Mouse (Mus musculus) MEL (cell line): ENCODE data around the gene Lrrfip1. TPM values are rescaled to one million over a fixed set of nuclear protein-coding genes. Genes with fewer than 3 reads are reported as not detected.

ENCODE experiments used
- DNase-seq: peaks from one replicate; pipeline ENCODE4 v3.0.0; 2011; ENCODE audit warnings: low read depth, low spot score
- H3K27ac ChIP-seq: 2 replicates; pipeline ENCODE4 v1.5.1; 2012; ENCODE audit warnings: low read depth, mild to moderate bottlenecking, control low read depth, low read length, moderate library complexity; ENCODE audit not compliant: control insufficient read depth
- H3K27me3 ChIP-seq, 2 experiments: fragments of 150-350 bp in 1 of 2; sonication (generic) in 1 of 2; 2 replicates each; pipeline ENCODE4 v1.6.1; 2012; ENCODE audit warnings: low read length in 2 of 2, mild to moderate bottlenecking in 2 of 2, improper control_type of control experiment in 1 of 2, moderate library complexity in 1 of 2; ENCODE audit not compliant: insufficient read depth in 2 of 2, control insufficient read depth in 1 of 2
- H3K36me3 ChIP-seq, 2 experiments: 2 replicates each; pipeline ENCODE4 v1.6.1; 2012 to 2014; ENCODE audit warnings: low read length in 2 of 2, improper control_type of control experiment in 1 of 2, inconsistent platforms in 1 of 2, mild to moderate bottlenecking in 1 of 2; ENCODE audit not compliant: insufficient read depth in 2 of 2, control insufficient read depth in 1 of 2
- H3K4me1 ChIP-seq, 2 experiments: fragments of 150-350 bp in 1 of 2; sonication (generic) in 1 of 2; 2 replicates each; pipeline ENCODE4 v1.6.1; 2012; ENCODE audit warnings: low read length in 2 of 2, improper control_type of control experiment in 1 of 2, mild to moderate bottlenecking in 1 of 2; ENCODE audit not compliant: insufficient read depth in 2 of 2, control insufficient read depth in 1 of 2
- H3K4me3 ChIP-seq, 2 experiments: fragments of 150-350 bp in 1 of 2; sonication (generic) in 1 of 2; 2 replicates each; pipeline ENCODE4 v1.5.1; 2012; ENCODE audit warnings: low read depth in 2 of 2, low read length in 2 of 2, mild to moderate bottlenecking in 2 of 2, moderate library complexity in 2 of 2, control low read depth in 1 of 2, improper control_type of control experiment in 1 of 2; ENCODE audit not compliant: control insufficient read depth in 1 of 2, insufficient read depth in 1 of 2
- H3K79me2 ChIP-seq: 2 replicates; pipeline ENCODE4 v1.6.1; 2012; ENCODE audit warnings: mild to moderate bottlenecking, low read length, moderate library complexity; ENCODE audit not compliant: control insufficient read depth, poor library complexity, insufficient read depth
- H3K9ac ChIP-seq: 2 replicates; pipeline ENCODE4 v1.6.1; 2012; ENCODE audit warnings: low read depth, mild to moderate bottlenecking, control low read depth, low read length, moderate library complexity; ENCODE audit not compliant: control insufficient read depth, poor library complexity, severe bottlenecking
- H3K9me3 ChIP-seq: fragments of 150-350 bp; sonication (generic); replicated peaks from 2 replicates; pipeline ENCODE4 v1.6.1; 2012; ENCODE audit warnings: mild to moderate bottlenecking, low read length, improper control_type of control experiment, moderate library complexity; ENCODE audit not compliant: insufficient read depth
- BHLHE40 ChIP-seq: IDR thresholded peaks from 2 replicates; pipeline ENCODE4 v1.6.1; 2012; ENCODE audit warnings: low read depth, mild to moderate bottlenecking, inconsistent platforms, low read length, improper control_type of control experiment, borderline replicate concordance
- CHD2 ChIP-seq: IDR thresholded peaks from 2 replicates; pipeline ENCODE4 v1.6.1; 2011; ENCODE audit warnings: low read length, improper control_type of control experiment
- CTCF ChIP-seq, 3 experiments: IDR thresholded peaks in 2 of 3; conservative IDR thresholded peaks in 1 of 3; 2 replicates each; pipeline ENCODE4 v1.5.1; 2011 to 2012; ENCODE audit warnings: low read length in 3 of 3, low read depth in 2 of 3, mild to moderate bottlenecking in 2 of 3, improper control_type of control experiment in 1 of 3, inconsistent platforms in 1 of 3, mixed read lengths in 1 of 3, moderate library complexity in 1 of 3; ENCODE audit not compliant: control insufficient read depth in 1 of 3, insufficient read depth in 1 of 3, poor library complexity in 1 of 3, severe bottlenecking in 1 of 3
- E2F4 ChIP-seq: IDR thresholded peaks from 2 replicates; pipeline ENCODE4 v1.6.1; 2011; ENCODE audit warnings: low read depth, low read length, improper control_type of control experiment, borderline replicate concordance
- ELF1 ChIP-seq: IDR thresholded peaks from 2 replicates; pipeline ENCODE4 v1.6.1; 2014; ENCODE audit warnings: low read depth, mild to moderate bottlenecking, inconsistent platforms, low read length, improper control_type of control experiment, moderate library complexity
- ETS1 ChIP-seq: IDR thresholded peaks from 2 replicates; pipeline ENCODE4 v1.6.1; 2012; ENCODE audit warnings: low read depth, mild to moderate bottlenecking, inconsistent platforms, low read length, improper control_type of control experiment, moderate library complexity
- GABPA ChIP-seq: IDR thresholded peaks from 2 replicates; pipeline ENCODE4 v1.6.1; 2012; ENCODE audit warnings: low read depth, mild to moderate bottlenecking, inconsistent platforms, low read length, improper control_type of control experiment, moderate library complexity
- GATA1 ChIP-seq: IDR thresholded peaks from 2 replicates; pipeline ENCODE4 v1.6.1; 2011; ENCODE audit warnings: low read depth, low read length, improper control_type of control experiment
- JUND ChIP-seq: IDR thresholded peaks from 2 replicates; pipeline ENCODE4 v1.6.1; 2011; ENCODE audit warnings: low read depth, mild to moderate bottlenecking, improper control_type of control experiment, low read length
- KAT2A ChIP-seq: conservative IDR thresholded peaks from 2 replicates; pipeline ENCODE4 v1.6.1; 2012; ENCODE audit warnings: low read depth, low read length, improper control_type of control experiment, inconsistent platforms
- MAFK ChIP-seq: IDR thresholded peaks from 2 replicates; pipeline ENCODE4 v1.6.1; 2011; ENCODE audit warnings: low read depth, mild to moderate bottlenecking, low read length, improper control_type of control experiment, borderline replicate concordance
- MAX ChIP-seq: IDR thresholded peaks from 2 replicates; pipeline ENCODE4 v1.6.1; 2011; ENCODE audit warnings: low read length, improper control_type of control experiment
- MAZ ChIP-seq: IDR thresholded peaks from 2 replicates; pipeline ENCODE4 v1.6.1; 2012; ENCODE audit warnings: low read depth, mild to moderate bottlenecking, inconsistent platforms, low read length, improper control_type of control experiment
- MEF2A ChIP-seq: IDR thresholded peaks from 2 replicates; pipeline ENCODE4 v1.6.1; 2014; ENCODE audit warnings: low read depth, mild to moderate bottlenecking, inconsistent platforms, low read length, improper control_type of control experiment; ENCODE audit not compliant: poor library complexity, insufficient replicate concordance, severe bottlenecking; ENCODE audit errors: extremely low read depth
- MXI1 ChIP-seq: IDR thresholded peaks from 2 replicates; pipeline ENCODE4 v1.6.1; 2011; ENCODE audit warnings: mild to moderate bottlenecking, low read depth, low read length, improper control_type of control experiment
- MYB ChIP-seq: IDR thresholded peaks from 2 replicates; pipeline ENCODE4 v1.6.1; 2011; ENCODE audit warnings: mild to moderate bottlenecking, low read depth, low read length, improper control_type of control experiment
- MYC ChIP-seq: IDR thresholded peaks from 2 replicates; pipeline ENCODE4 v1.6.1; 2011; ENCODE audit warnings: low read depth, mild to moderate bottlenecking, low read length, improper control_type of control experiment, moderate library complexity
- NELFE ChIP-seq: IDR thresholded peaks from 2 replicates; pipeline ENCODE4 v1.6.1; 2011; ENCODE audit warnings: low read depth, low read length, improper control_type of control experiment
- NRF1 ChIP-seq: IDR thresholded peaks from 2 replicates; pipeline ENCODE4 v1.6.1; 2014; ENCODE audit warnings: low read depth, mild to moderate bottlenecking, inconsistent platforms, low read length, improper control_type of control experiment, moderate library complexity; ENCODE audit not compliant: poor library complexity, insufficient read depth, severe bottlenecking
- POLR2AphosphoS2 ChIP-seq: IDR thresholded peaks from 2 replicates; pipeline ENCODE4 v1.6.1; 2011; ENCODE audit warnings: low read length, improper control_type of control experiment
- RAD21 ChIP-seq: IDR thresholded peaks from 2 replicates; pipeline ENCODE4 v1.6.1; 2011; ENCODE audit warnings: mild to moderate bottlenecking, low read depth, low read length, improper control_type of control experiment
- SIN3A ChIP-seq: IDR thresholded peaks from 2 replicates; pipeline ENCODE4 v1.6.1; 2012; ENCODE audit warnings: low read length, improper control_type of control experiment, inconsistent platforms
- SMC3 ChIP-seq: IDR thresholded peaks from 2 replicates; pipeline ENCODE4 v1.6.1; 2011; ENCODE audit warnings: low read depth, low read length, improper control_type of control experiment
- TBP ChIP-seq: IDR thresholded peaks from 2 replicates; pipeline ENCODE4 v1.8.0; 2011; ENCODE audit warnings: low read depth, low read length, improper control_type of control experiment
- TCF12 ChIP-seq: IDR thresholded peaks from 2 replicates; pipeline ENCODE4 v1.6.1; 2014; ENCODE audit warnings: low read depth, mild to moderate bottlenecking, inconsistent platforms, low read length, improper control_type of control experiment, moderate library complexity
- UBTF ChIP-seq: IDR thresholded peaks from 2 replicates; pipeline ENCODE4 v1.6.1; 2012; ENCODE audit warnings: low read depth, mild to moderate bottlenecking, inconsistent platforms, low read length, improper control_type of control experiment, moderate library complexity, borderline replicate concordance; ENCODE audit not compliant: insufficient read depth
- USF1 ChIP-seq: IDR thresholded peaks from 2 replicates; pipeline ENCODE4 v1.6.1; 2014; ENCODE audit warnings: low read depth, mild to moderate bottlenecking, inconsistent platforms, low read length, improper control_type of control experiment, moderate library complexity
- ZKSCAN1 ChIP-seq: IDR thresholded peaks from 2 replicates; pipeline ENCODE4 v1.6.1; 2012; ENCODE audit warnings: low read depth, mild to moderate bottlenecking, inconsistent platforms, low read length, improper control_type of control experiment, moderate library complexity
- ZNF384 ChIP-seq: IDR thresholded peaks from 2 replicates; pipeline ENCODE4 v1.6.1; 2012; ENCODE audit warnings: low read depth, mild to moderate bottlenecking, inconsistent platforms, low read length, improper control_type of control experiment
- polyA plus RNA-seq, 2 experiments: library from polyadenylated mRNA; stranded (reverse) in 1 of 2; unstranded in 1 of 2; fragments of >175 nt in 1 of 2; fragments of >200 nt in 1 of 2; gene quantifications; 2 replicates each; pipeline versions ENCODE4 v1.2.1 to v1.2.4; 2012; ENCODE audit warnings: low replicate concordance in 2 of 2, low read depth in 1 of 2; ENCODE audit not compliant: insufficient read length in 2 of 2, insufficient read depth in 1 of 2, missing spikeins in 1 of 2
- total RNA-seq: library from RNA; depleted of rRNA; stranded (reverse); fragments of 300-350 nt; gene quantifications from 2 replicates; pipeline ENCODE4 v1.2.3, GENCODE M21; 2012

The Lrrfip1 gene
- total and polyA plus RNA-seq, 3 experiments: 12.9 to 15.4 TPM; not detected in 1

GRCm38 (mm10) chr1:91097283-91097834, 98.8 kb downstream of the Lrrfip1 start:
- TF ChIP-seq SIN3A (no peak), GABPA (no peak), UBTF (no peak), MEF2A (no peak), NELFE (no peak), CHD2 (no peak), MAFK (no peak), ETS1 (no peak), MAZ (no peak), USF1 (no peak), ZNF384 (no peak), TBP (no peak), BHLHE40 (no peak), CTCF (IDR thresholded peaks at IDR 0.05 in 2 of 3, conservative IDR thresholded peaks at IDR 0.05 in 1 of 3; ENCODE audit: control insufficient read depth in 1 of 3, insufficient read depth in 1 of 3, low read depth in 2 of 3, low read length in 3 of 3, poor library complexity in 1 of 3, severe bottlenecking in 1 of 3) (no peak), ZKSCAN1 (no peak), TCF12 (no peak), MAX (no peak), JUND (no peak)
- H3K9ac ChIP-seq: no peak overlapping the region
- no peak overlapping the region for H3K27ac ChIP-seq
- DNase-seq: no peak
- H3K4me1 ChIP-seq: peaks cover 5 to 6% of the 10 kb centered on the region in 2 experiments
- peaks cover 0 to 11% of the 10 kb centered on the region in 2 experiments; a peak in 2 of 4 replicates for H3K36me3 ChIP-seq
- H3K9me3 ChIP-seq: no peaks in the 10 kb centered on the region
- no peak overlapping the region for H3K4me3 ChIP-seq
- no peaks in the 10 kb centered on the region for H3K79me2 ChIP-seq
- H3K27me3 ChIP-seq: no peaks in the 10 kb centered on the region

DNA sequence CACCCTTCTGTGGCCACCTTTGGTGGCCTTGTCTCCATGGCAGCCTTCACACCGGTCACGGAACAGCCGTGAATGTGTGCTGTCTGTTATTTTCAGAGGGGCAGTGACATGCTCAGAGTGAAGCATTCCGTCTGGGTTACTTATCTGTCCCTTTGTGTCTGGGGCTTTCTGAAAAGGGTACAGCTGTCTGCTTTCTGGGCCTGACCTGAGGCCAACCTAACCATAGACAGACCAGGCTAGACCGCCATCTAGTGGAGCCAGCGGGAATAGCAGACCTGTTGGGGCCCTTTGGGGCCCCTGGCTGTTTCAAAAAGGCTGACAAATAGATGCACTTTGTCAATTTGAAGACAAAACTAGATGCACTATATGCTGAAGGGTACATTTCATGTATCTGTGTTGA, 100.3 kb downstream of the Lrrfip1 start:
- Histone ChIP-seq H3K4me3 (no peak overlapping the region), H3K27me3 (no peaks in the 10 kb centered on the region), H3K4me1 (peaks cover 5 to 6% of the 10 kb centered on the region in 2 experiments), H3K9me3 (no peaks in the 10 kb centered on the region), H3K36me3 (peaks cover 0 to 9% of the 10 kb centered on the region in 2 experiments; a peak in 2 of 4 replicates), H3K27ac (no peak overlapping the region), H3K9ac (no peak overlapping the region), H3K79me2 (no peaks in the 10 kb centered on the region)
- DNase-seq: peak; percentile 69
- TF ChIP-seq MXI1 (no peak), ZNF384 (no peak), KAT2A (no peak), CHD2 (no peak), MYB (no peak), TBP (no peak), MYC (no peak), UBTF (no peak), NELFE (no peak), NRF1 (no peak), MEF2A (no peak), GABPA (no peak), POLR2AphosphoS2 (no peak), ELF1 (no peak), SIN3A (no peak), E2F4 (no peak), RAD21 (peak; percentile 94), SMC3 (peak; percentile 94), MAX (no peak), CTCF (IDR thresholded peaks at IDR 0.05 in 2 of 3, conservative IDR thresholded peaks at IDR 0.05 in 1 of 3; ENCODE audit: control insufficient read depth in 1 of 3, insufficient read depth in 1 of 3, low read depth in 2 of 3, low read length in 3 of 3, poor library complexity in 1 of 3, severe bottlenecking in 1 of 3) (peak; percentile 91 to 95 (median 93)), GATA1 (no peak), TCF12 (no peak), BHLHE40 (no peak), ZKSCAN1 (no peak)
